Mouse (Mus musculus) myocyte (in vitro differentiated cells): ENCODE measurements around the gene Uchl3.

ENCODE experiments used
- CEBPB ChIP-seq: IDR thresholded peaks from 2 replicates; pipeline ENCODE4 v1.6.1; 2011; ENCODE audit warnings: mild to moderate bottlenecking, moderate library complexity; ENCODE audit not compliant: poor library complexity, insufficient read depth, severe bottlenecking
- E2F4 ChIP-seq: IDR thresholded peaks from one replicate; pipeline ENCODE4 v1.6.1; 2011; ENCODE audit warnings: mild to moderate bottlenecking, control low read depth, moderate library complexity; ENCODE audit not compliant: insufficient read depth
- MAX ChIP-seq: IDR thresholded peaks from one replicate; pipeline ENCODE4 v1.6.1; 2011; ENCODE audit warnings: low read depth, mild to moderate bottlenecking, control low read depth
- MYOG ChIP-seq, 3 experiments: IDR thresholded peaks; one replicate each; pipeline ENCODE4 v1.6.1; 2011; ENCODE audit warnings: control low read depth in 2 of 3, low read depth in 2 of 3, mild to moderate bottlenecking in 2 of 3; ENCODE audit not compliant: insufficient read length in 2 of 3, control insufficient read depth in 1 of 3, insufficient read depth in 1 of 3
- POLR2A ChIP-seq: IDR thresholded peaks from one replicate; pipeline ENCODE4 v1.6.1; 2011; ENCODE audit warnings: low read depth, mild to moderate bottlenecking, control low read depth, moderate library complexity; ENCODE audit not compliant: insufficient read length
- POLR2AphosphoS2 ChIP-seq: IDR thresholded peaks from one replicate; pipeline ENCODE4 v1.6.1; 2011; ENCODE audit warnings: low read depth, control low read depth; ENCODE audit not compliant: insufficient read length
- REST ChIP-seq: IDR thresholded peaks from one replicate; pipeline ENCODE4 v1.6.1; 2011; ENCODE audit warnings: mild to moderate bottlenecking, control low read depth, moderate library complexity; ENCODE audit not compliant: insufficient read depth, insufficient read length
- SRF ChIP-seq: IDR thresholded peaks from one replicate; pipeline ENCODE4 v1.6.1; 2011; ENCODE audit warnings: low read depth; ENCODE audit not compliant: control insufficient read depth, insufficient read length

- TF ChIP-seq MYOG (IDR thresholded peaks at IDR 0.05; ENCODE audit: control insufficient read depth in 1 of 3, insufficient read depth in 1 of 3, insufficient read length in 2 of 3, low read depth in 2 of 3) = no peak
- no peak for TF ChIP-seq MAX
- TF ChIP-seq POLR2A = no peak
- TF ChIP-seq E2F4 = no peak
- no peak for TF ChIP-seq POLR2AphosphoS2
- no peak for TF ChIP-seq SRF
- no peak for TF ChIP-seq REST
- no peak for TF ChIP-seq CEBPB
Measured at GRCm38 (mm10) chr14:101707088-101707487, 53.3 kb downstream of the Uchl3 start.
